Comparison of ENCODE assay signal across 12 mouse cellular contexts in the genomic region with DNA sequence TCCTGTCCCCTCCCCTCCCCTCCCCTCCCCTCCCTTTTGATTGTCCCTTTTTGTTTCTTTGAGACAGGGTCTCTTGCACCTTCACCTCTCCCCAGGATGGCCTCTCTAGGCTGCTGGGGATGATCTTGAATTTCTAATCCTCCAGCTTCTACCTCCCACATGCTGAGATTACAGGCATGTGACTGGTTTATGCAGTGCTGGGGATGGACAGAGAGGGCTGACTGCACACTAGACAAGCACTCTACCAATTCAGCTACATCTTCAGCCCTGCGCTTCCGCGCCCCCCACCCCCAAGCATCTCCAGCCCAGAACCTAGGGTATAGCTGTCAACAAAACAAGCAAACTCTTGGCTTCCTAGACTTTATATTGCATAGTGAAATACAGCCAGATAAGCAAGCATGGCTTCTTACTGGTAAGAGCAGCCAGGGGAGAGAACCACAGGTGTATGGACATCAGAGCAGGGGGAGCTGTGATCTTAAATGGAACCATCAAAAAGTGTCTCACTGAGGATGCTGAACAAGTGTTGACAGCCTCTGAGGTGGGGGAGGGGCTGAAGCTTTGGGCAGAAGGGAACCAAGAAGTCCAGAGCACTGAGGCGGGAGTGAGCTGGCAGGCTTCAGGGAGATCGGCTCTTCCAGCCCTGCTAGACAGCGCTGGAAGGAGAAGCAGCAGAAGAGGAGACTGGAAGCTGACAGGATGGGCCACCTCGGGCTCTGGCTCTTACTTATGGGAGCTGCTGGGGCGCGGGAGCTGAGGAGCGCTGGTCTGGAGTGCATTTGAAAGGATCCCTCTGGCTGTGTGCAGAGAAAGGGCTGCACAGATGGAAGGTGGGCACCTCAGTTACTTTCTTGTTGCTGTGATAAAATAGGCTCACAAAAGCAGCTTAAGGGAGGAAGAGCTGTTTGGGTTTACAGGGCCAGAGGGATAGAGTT. TPM values are rescaled to one million over a fixed set of nuclear protein-coding genes. Genes with fewer than 3 reads are reported as not detected.
DNase-seq lines count a peak whose midpoint lies in the region; ATAC-seq and TF ChIP-seq lines count a peak whose summit lies in the region.
"Had no signal": no experiment of that assay in that cellular context is flagged by ENCODE, and none has a peak within 500 bp of the region (broad histone marks: within the 10 kb centered on the region; RNA-seq: fewer than 3 reads in every experiment).

No protein-coding gene starts in this region.

- no peaks in the 10 kb centered on the region for H3K4me1 ChIP-seq in kidney, embryonic 14.5 days (ENCODE audit: control insufficient read depth, insufficient read depth, low read length)
- H3K4me1 ChIP-seq in embryonic facial prominence, embryonic 15.5 days = 0 out of 2 replicates have a peak, but pooled peaks cover 3% of the 10 kb centered on the region
- no peaks in the 10 kb centered on the region; the same call in 1 of the 2 replicates for H3K4me1 ChIP-seq in thymus, adult 2 months (replicated peaks; ENCODE audit: control insufficient read depth, insufficient read depth, low read length)

- intact Hi-C loops in left cerebral cortex, adult 2 months (cut with DNase I) = no loop called here

- no peak for TF ChIP-seq POLR2A in thymus, adult 2 months (IDR thresholded peaks at IDR 0.05; ENCODE audit: control insufficient read depth, extremely low read depth, insufficient read depth, low read length, poor library complexity)

- ATAC-seq in kidney, embryonic 14.5 days (ENCODE audit: low FRiP score, low TSS enrichment) = 0 out of 2 replicates have a peak, but pooled peaks have one; percentile 46
- no peak for ATAC-seq in embryonic facial prominence, embryonic 15.5 days (ENCODE audit: insufficient number of reproducible peaks, low FRiP score, low TSS enrichment, low read depth)

- no peak for TF ChIP-seq CTCF in left cerebral cortex, adult 2 months (IDR thresholded peaks at IDR 0.05)
- TF ChIP-seq CTCF in thymus, adult 2 months (IDR thresholded peaks at IDR 0.05; ENCODE audit: borderline replicate concordance, control insufficient read depth, extremely low read depth, insufficient read depth, low read length, poor library complexity) = no peak

- no peaks in the 10 kb centered on the region for H3K27me3 ChIP-seq in kidney, embryonic 14.5 days (ENCODE audit: control insufficient read depth, insufficient read depth, low read length)
- no peaks in the 10 kb centered on the region; the same call in 1 of the 2 replicates for H3K27me3 ChIP-seq in embryonic facial prominence, embryonic 15.5 days
- H3K27me3 ChIP-seq in thymus, adult 2 months (ENCODE audit: control insufficient read depth, insufficient read depth, low read length) = no peaks in the 10 kb centered on the region
- H3K27me3 ChIP-seq: lung, embryonic 15.5 days; stomach, embryonic 15.5 days had no signal

- H3K27ac ChIP-seq in kidney, embryonic 14.5 days (ENCODE audit: low read depth, low read length) = no peak overlapping the region
- no peak overlapping the region for H3K27ac ChIP-seq in embryonic facial prominence, embryonic 15.5 days (replicated peaks)
- peak overlapping the region; percentile 61 for H3K27ac ChIP-seq in left cerebral cortex, adult 2 months
- H3K27ac ChIP-seq in thymus, adult 2 months (ENCODE audit: control insufficient read depth, insufficient read depth, low read length) = no peak overlapping the region
- H3K27ac ChIP-seq: stomach, embryonic 15.5 days had no signal

- no peak for DNase-seq in kidney, adult 8-10 months
- peak in 1 of 2 experiments; percentile 36 for DNase-seq in left cerebral cortex, adult 2 months (ENCODE audit: extremely low spot score in 1 of 2, low spot score in 2 of 2)
- DNase-seq in retina, adult 2 months (ENCODE audit: low read depth, low spot score) = peak; percentile 41
- DNase-seq in gastrocnemius, postnatal 10 days = no peak
- DNase-seq in thymus, adult 2 months = no peak
- DNase-seq in spleen, adult 18-20 months = no peak
- DNase-seq: kidney, adult 9 months had no signal

- H3K9ac ChIP-seq in kidney, embryonic 14.5 days (ENCODE audit: low read depth, low read length) = no peak overlapping the region
- 0 out of 2 replicates have a peak overlapping the region, but pooled peaks have one; percentile 16 for H3K9ac ChIP-seq in embryonic facial prominence, embryonic 15.5 days
- H3K9ac ChIP-seq: lung, embryonic 15.5 days; stomach, embryonic 15.5 days had no signal

- H3K4me2 ChIP-seq in kidney, embryonic 14.5 days (replicated peaks; ENCODE audit: low read depth, low read length) = no peak overlapping the region
- no peak overlapping the region for H3K4me2 ChIP-seq in embryonic facial prominence, embryonic 15.5 days (replicated peaks)
- H3K4me2 ChIP-seq: lung, embryonic 15.5 days; stomach, embryonic 15.5 days had no signal

- H3K36me3 ChIP-seq in kidney, embryonic 14.5 days (ENCODE audit: control insufficient read depth, insufficient read depth, low read length) = no peaks in the 10 kb centered on the region
- no peaks in the 10 kb centered on the region for H3K36me3 ChIP-seq in embryonic facial prominence, embryonic 15.5 days
- H3K36me3 ChIP-seq in thymus, adult 2 months (ENCODE audit: control insufficient read depth, insufficient read depth, low read length) = no peaks in the 10 kb centered on the region
- H3K36me3 ChIP-seq: lung, embryonic 15.5 days; stomach, embryonic 15.5 days had no signal

- H3K4me3 ChIP-seq in kidney, embryonic 14.5 days (ENCODE audit: low read length) = no peak overlapping the region
- H3K4me3 ChIP-seq in embryonic facial prominence, embryonic 15.5 days (replicated peaks) = no peak overlapping the region
- no peak overlapping the region for H3K4me3 ChIP-seq in left cerebral cortex, adult 2 months
- H3K4me3 ChIP-seq in thymus, adult 2 months (ENCODE audit: control insufficient read depth, insufficient read depth, low read length) = no peak overlapping the region
- H3K4me3 ChIP-seq: lung, embryonic 15.5 days; stomach, embryonic 15.5 days had no signal

- H3K9me3 ChIP-seq in kidney, embryonic 14.5 days (ENCODE audit: control insufficient read depth, low read length) = no peaks in the 10 kb centered on the region
- H3K9me3 ChIP-seq in embryonic facial prominence, embryonic 15.5 days (replicated peaks) = no peaks in the 10 kb centered on the region
- H3K9me3 ChIP-seq: lung, embryonic 15.5 days; stomach, embryonic 15.5 days had no signal

- WGBS in kidney, embryonic 14.5 days = 26% methylated on average over 10 of the region's 10 CpGs
- 21% methylated on average over 10 of the region's 10 CpGs for WGBS in embryonic facial prominence, embryonic 15.5 days
- WGBS in thymus, adult 2 months = 47% methylated on average over 10 of the region's 10 CpGs

RNA-seq across cellular contexts. Expression of a gene that starts 12.0 kb away (rescaled TPM):
- polyA plus RNA-seq in kidney, embryonic 14.5 days (2014; fragmentation: Nextera tagmentation; extraction: Ambion mirVana) = 330 and 331 TPM in 2 replicates
- polyA plus RNA-seq in embryonic facial prominence, embryonic 15.5 days (2015; fragmentation: Nextera tagmentation; extraction: Ambion mirVana) = 47.5 and 73.4 TPM in 2 replicates
- 1 to 10 TPM in 1 of 2 experiments, under 1 TPM in 1; 0.70 to 1.3 TPM for total RNA-seq in left cerebral cortex, adult 2 months (2021)
- total RNA-seq in gastrocnemius, postnatal 10 days (2021) = not detected
- 20.5 and 28.7 TPM in 2 replicates for polyA plus RNA-seq in thymus, adult 2 months (2012; rRNA removed)
- total RNA-seq: CH12.LX had no signal

RNA-seq across cellular contexts. Expression of a gene that starts 23.0 kb away (rescaled TPM):
- polyA plus RNA-seq in kidney, embryonic 14.5 days (2014; fragmentation: Nextera tagmentation; extraction: Ambion mirVana) = not detected in 2 replicates
- not detected in 2 replicates for polyA plus RNA-seq in embryonic facial prominence, embryonic 15.5 days (2015; fragmentation: Nextera tagmentation; extraction: Ambion mirVana)
- not detected for total RNA-seq in left cerebral cortex, adult 2 months (2021)
- total RNA-seq in gastrocnemius, postnatal 10 days (2021) = not detected
- polyA plus RNA-seq in thymus, adult 2 months (2012; rRNA removed) = not detected in 2 replicates
- total RNA-seq: CH12.LX had no signal
- polyA plus RNA-seq: lung, embryonic 15.5 days; stomach, embryonic 15.5 days had no signal

RNA-seq across cellular contexts. Expression of a gene that starts 35.0 kb away (rescaled TPM):
- polyA plus RNA-seq in kidney, embryonic 14.5 days (2014; fragmentation: Nextera tagmentation; extraction: Ambion mirVana) = not detected in 2 replicates
- 0.22 and 0.27 TPM in 2 replicates for polyA plus RNA-seq in embryonic facial prominence, embryonic 15.5 days (2015; fragmentation: Nextera tagmentation; extraction: Ambion mirVana)
- total RNA-seq in left cerebral cortex, adult 2 months (2021) = not detected
- not detected for total RNA-seq in gastrocnemius, postnatal 10 days (2021)
- polyA plus RNA-seq in thymus, adult 2 months (2012; rRNA removed) = not detected in 2 replicates
- total RNA-seq: CH12.LX had no signal

RNA-seq across cellular contexts. Expression of a gene that starts 43.2 kb away (rescaled TPM):
- polyA plus RNA-seq in kidney, embryonic 14.5 days (2014; fragmentation: Nextera tagmentation; extraction: Ambion mirVana) = not detected in 2 replicates
- not detected in 2 replicates for polyA plus RNA-seq in embryonic facial prominence, embryonic 15.5 days (2015; fragmentation: Nextera tagmentation; extraction: Ambion mirVana)
- total RNA-seq in left cerebral cortex, adult 2 months (2021) = not detected
- total RNA-seq in gastrocnemius, postnatal 10 days (2021) = not detected
- polyA plus RNA-seq in thymus, adult 2 months (2012; rRNA removed) = not detected in 2 replicates
- total RNA-seq: CH12.LX had no signal
- polyA plus RNA-seq: lung, embryonic 15.5 days; stomach, embryonic 15.5 days had no signal

RNA-seq across cellular contexts. Expression of a gene that starts 52.9 kb away (rescaled TPM):
- 70.7 and 79.2 TPM in 2 replicates for polyA plus RNA-seq in kidney, embryonic 14.5 days (2014; fragmentation: Nextera tagmentation; extraction: Ambion mirVana)
- 63.0 and 70.5 TPM in 2 replicates for polyA plus RNA-seq in embryonic facial prominence, embryonic 15.5 days (2015; fragmentation: Nextera tagmentation; extraction: Ambion mirVana)
- 10 to 100 TPM; 86.3 to 87.0 TPM for total RNA-seq in left cerebral cortex, adult 2 months (2021)
- 10 to 100 TPM; 44.3 to 51.3 TPM for total RNA-seq in gastrocnemius, postnatal 10 days (2021)
- 146 and 202 TPM in 2 replicates for polyA plus RNA-seq in thymus, adult 2 months (2012; rRNA removed)
